Mouse (Mus musculus): ENCODE results near the gene Fstl3. TPM values are rescaled to one million over a fixed set of nuclear protein-coding genes. Genes with fewer than 3 reads are reported as not detected.

Fstl3 gene
- total RNA-seq (2015; ENCODE audit: low replicate concordance), result 5.4 TPM in 1 of 2 replicates, not detected in the other
- total RNA-seq (2017; ENCODE audit: low replicate concordance), result 0.38 and 1.3 TPM in 2 replicates

DNA sequence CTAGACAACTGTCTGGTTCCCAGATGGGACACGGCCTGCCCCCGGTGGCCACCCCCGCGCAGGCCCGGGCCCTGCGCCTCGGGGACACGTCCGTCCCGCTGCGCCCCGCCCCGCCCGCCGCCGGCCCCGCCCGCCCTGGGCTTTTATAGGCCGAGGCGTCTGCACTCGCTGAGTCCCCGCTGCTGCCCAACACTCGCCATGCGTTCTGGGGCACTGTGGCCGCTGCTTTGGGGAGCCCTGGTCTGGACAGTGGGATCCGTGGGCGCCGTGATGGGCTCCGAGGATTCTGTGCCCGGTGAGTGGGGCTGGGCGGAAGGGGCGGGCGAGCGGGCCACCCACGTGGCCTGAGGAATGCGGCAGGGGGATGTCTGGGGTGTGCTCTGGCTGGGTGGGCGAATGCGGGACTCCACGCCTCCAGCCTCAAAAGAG, at the start of gene Fstl3:
Gene Fstl3, plus strand, starts transcription at position 170 of the 429 bp plus-strand sequence.
- ATAC-seq (replicated peaks; ENCODE audit: low FRiP score, poor library complexity, severe bottlenecking), result no peak

GRCm38 (mm10) chr10:79728323-79729249, 48.5 kb upstream of the Fstl3 start:
- ATAC-seq (replicated peaks; ENCODE audit: low FRiP score, poor library complexity, severe bottlenecking), result no peak

DNA sequence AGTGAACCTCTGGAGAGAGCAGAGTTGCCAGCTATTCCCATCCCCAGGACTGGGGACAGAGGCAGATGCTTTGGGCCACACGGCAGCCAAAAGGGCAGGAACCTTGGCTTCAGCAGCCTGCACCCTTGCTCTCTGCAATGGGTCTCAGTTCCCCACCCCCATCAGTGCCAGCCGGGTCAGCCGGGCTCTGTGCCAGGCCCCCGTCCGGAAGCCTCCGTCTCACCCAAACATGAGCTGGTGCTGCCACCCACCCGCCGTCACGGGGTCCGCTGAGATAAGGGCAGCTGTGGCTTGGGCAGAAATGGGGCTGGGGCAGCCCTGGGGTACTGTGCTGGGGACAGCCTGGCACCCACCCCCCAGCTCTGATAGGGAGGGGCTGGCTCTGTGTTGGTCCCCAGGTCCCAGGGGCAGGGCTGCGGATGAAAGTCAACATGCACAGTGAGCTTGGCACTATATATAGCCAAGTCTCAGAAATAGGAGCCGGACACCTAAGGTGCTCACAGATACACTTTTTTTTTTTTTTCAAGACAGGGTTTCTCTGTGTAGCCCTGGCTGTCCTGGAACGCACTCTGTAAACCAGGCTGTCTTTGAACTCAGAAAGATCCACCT, 47.6 kb upstream of the Fstl3 start:
- no peak for ATAC-seq (replicated peaks; ENCODE audit: low FRiP score, poor library complexity, severe bottlenecking)

DNA sequence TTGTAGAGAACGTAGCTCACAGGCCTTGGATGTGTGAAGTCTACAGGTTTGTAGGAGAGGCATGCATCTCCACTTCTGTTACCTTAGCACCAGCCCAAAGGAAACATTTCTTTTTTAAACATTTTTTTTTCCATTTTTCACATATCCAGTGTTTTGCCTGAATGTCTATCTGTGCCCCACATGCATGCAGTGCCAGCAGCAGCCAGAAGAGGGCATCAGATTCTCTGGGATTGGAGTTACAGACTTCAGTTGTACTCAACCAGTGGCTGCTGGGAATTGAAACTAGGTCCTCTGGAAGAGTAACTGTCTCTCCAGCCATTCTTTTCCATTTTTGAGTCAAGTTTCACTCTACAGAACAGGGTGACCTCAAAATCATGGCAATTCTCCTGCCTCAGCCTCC, 44.6 kb upstream of the Fstl3 start:
- no peak for ATAC-seq (replicated peaks; ENCODE audit: low FRiP score, poor library complexity, severe bottlenecking)

DNA sequence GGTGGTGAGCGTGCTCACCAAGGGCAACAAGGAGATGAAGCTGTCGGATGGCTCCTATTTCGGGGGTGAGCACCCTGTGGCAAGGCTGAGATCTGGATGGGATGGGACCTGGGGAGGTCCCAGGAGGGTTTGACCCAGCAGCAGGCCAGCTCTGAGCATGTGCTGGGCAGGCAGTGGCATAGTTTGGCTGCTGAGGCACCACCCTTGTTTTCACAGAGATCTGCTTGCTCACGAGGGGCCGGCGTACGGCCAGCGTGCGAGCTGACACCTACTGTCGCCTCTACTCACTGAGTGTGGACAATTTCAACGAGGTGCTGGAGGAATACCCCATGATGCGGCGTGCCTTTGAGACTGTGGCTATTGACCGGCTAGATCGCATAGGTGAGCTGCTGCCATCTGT, 43.2 kb upstream of the Fstl3 start:
- no peak for ATAC-seq (replicated peaks; ENCODE audit: low FRiP score, poor library complexity, severe bottlenecking)

GRCm38 (mm10) chr10:79735361-79735760, 41.7 kb upstream of the Fstl3 start:
- ATAC-seq (replicated peaks; ENCODE audit: low FRiP score, poor library complexity, severe bottlenecking), result no peak

- no peak for ATAC-seq (replicated peaks; ENCODE audit: low FRiP score, poor library complexity, severe bottlenecking)
These were observed 40.4 kb upstream of the Fstl3 start for GRCm38 (mm10) chr10:79736706-79737105.

- ATAC-seq (replicated peaks; ENCODE audit: low FRiP score, poor library complexity, severe bottlenecking), result peak; percentile 67; the same call in 1 of the 2 replicates
These were observed 38.8 kb upstream of the Fstl3 start for GRCm38 (mm10) chr10:79738259-79738658.

DNA sequence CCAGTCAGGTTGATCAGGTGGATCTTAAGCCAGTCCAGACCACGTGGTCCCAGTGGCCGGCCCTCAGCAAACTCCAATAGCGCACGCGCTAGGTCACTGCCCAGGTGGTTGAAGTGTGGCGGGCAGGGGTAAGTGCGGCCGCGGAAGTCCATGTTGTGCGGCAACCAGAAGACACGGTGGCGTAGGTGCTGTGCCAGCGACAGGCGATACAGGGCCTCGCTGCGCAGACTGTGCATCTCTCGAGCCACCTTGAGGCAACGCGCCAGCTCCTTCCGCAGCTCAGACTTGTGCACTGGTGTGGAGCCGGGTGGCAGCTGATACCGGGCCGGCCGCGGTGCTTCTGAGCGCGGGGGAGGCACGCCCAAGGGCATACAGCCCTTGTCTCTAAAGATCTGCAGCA, 37.8 kb upstream of the Fstl3 start:
- ATAC-seq (replicated peaks; ENCODE audit: low FRiP score, poor library complexity, severe bottlenecking), result no peak

- ATAC-seq (replicated peaks; ENCODE audit: low FRiP score, poor library complexity, severe bottlenecking), result no peak
These were observed 36.2 kb upstream of the Fstl3 start for GRCm38 (mm10) chr10:79740863-79741262.

GRCm38 (mm10) chr10:79743161-79743560, 33.9 kb upstream of the Fstl3 start:
- no peak for ATAC-seq (replicated peaks; ENCODE audit: low FRiP score, poor library complexity, severe bottlenecking)

- no peak for ATAC-seq (replicated peaks; ENCODE audit: low FRiP score, poor library complexity, severe bottlenecking)
These were observed 33.3 kb upstream of the Fstl3 start for GRCm38 (mm10) chr10:79743650-79744365.

- no peak for ATAC-seq (replicated peaks; ENCODE audit: low FRiP score, poor library complexity, severe bottlenecking)
These were observed 31.7 kb upstream of the Fstl3 start for GRCm38 (mm10) chr10:79745411-79745810.

DNA sequence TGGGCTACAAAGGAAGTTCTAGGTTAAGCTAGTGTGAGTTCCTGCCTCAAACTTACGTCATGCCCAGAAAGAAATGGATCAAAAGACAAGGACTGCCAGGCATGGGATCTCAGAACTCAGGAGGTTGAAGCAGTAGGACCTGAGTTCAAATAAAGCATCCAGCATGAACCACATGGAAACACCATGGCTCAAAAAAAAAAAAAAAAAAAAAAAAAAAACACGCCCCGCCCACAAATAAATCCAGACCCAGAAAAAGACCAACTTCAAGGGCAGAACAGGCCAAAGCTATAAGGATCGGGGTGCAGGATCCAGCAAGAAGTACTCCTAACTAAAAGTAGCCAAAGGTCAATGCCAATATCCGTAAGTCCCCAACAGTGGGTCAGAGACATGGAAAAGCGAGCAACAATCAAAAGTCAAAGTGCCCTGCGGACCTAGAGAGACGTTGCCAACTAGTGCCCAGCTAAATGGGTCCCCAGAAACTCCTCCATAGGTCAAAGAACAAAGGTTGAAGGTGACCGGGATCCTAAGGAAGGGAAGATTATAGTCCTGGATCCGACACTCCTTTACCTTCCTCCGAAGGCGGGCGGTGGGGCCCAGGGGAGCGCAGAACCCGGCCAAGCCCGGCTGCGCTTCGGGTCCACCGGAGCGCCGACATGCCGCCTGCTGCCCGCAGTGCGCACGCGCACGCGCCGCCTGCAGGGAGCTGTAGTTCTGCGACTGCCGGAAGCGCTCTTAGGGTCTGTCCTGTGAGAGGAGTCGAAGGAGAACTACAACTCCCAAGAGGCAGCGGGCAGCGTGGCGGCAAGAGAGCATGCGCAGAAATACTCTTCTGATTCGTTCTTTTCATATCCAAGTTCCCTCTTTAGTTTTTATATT, 30.9 kb upstream of the Fstl3 start, which contains the start of gene Polrmt:
Gene Polrmt, minus strand, starts transcription at position 684 of the 876 bp plus-strand sequence.
- peak; percentile 95 for ATAC-seq (replicated peaks; ENCODE audit: low FRiP score, poor library complexity, severe bottlenecking)

DNA sequence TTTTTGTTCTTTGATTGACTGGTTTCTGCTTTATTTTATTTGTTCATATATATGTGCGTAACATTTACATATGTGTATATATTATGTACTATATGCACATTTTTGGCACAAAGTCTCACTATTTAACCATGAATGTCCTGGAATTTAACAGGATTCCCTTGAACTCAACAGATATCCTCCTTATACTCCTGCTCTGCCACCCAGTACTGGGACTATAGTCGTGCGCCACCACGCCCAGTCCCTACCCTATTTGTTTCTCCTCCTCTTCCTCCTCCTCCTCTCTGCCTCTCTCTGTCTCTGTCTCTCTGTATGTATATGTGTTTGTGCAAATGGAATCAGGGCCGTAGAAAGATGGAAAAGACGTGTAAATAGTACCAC, 30.3 kb upstream of the Fstl3 start:
- peak; percentile 80 for ATAC-seq (replicated peaks; ENCODE audit: low FRiP score, poor library complexity, severe bottlenecking)

GRCm38 (mm10) chr10:79748496-79748895, 28.6 kb upstream of the Fstl3 start:
- ATAC-seq (replicated peaks; ENCODE audit: low FRiP score, poor library complexity, severe bottlenecking), result no peak

- ATAC-seq (replicated peaks; ENCODE audit: low FRiP score, poor library complexity, severe bottlenecking), result peak; percentile 80
These were observed 22.1 kb upstream of the Fstl3 start, which contains the start of gene Fgf22 for GRCm38 (mm10) chr10:79754856-79755516. Gene Fgf22 (plus strand): TSS chr10:79755076.

DNA sequence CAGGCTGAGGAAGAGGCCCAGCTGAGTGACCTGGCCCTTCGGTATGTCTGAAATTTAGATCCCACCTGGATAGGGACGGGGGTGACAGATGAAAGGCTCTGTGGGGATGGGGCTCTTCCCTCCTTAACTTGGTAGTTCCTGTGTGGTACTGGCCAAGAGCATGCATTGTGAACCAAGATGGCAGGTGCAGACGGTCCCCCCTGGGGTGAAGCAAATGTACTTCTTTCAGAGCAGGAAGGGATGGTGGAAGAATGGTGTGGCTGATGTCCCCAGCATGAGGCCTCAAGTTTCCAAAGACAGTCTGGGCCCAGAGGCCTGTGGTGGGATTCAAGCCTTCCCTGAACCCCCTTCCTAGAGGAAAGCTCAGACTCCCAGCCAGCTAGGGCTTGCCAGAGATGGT, 21.2 kb upstream of the Fstl3 start:
- ATAC-seq (replicated peaks; ENCODE audit: low FRiP score, poor library complexity, severe bottlenecking), result no peak

GRCm38 (mm10) chr10:79756660-79757059, 20.4 kb upstream of the Fstl3 start:
- ATAC-seq (replicated peaks; ENCODE audit: low FRiP score, poor library complexity, severe bottlenecking), result no peak
